Mouse (Mus musculus) urinary bladder, postnatal 14 days (tissue): ENCODE measurements around the gene Ada.
"Not testable (repeated sequence)": the region's sequence is repeated elsewhere in the genome, so short reads cannot be mapped to it uniquely, and the experiment has no call there.

Experiments used
- DNase-seq: peaks from one replicate; pipeline ENCODE4 v3.0.0; 2021; ENCODE audit warnings: low spot score

The Ada gene

GRCm38 (mm10) chr2:163696763-163697162 is 53.3 kb downstream of the Ada start:
- DNase-seq: no peak

DNA sequence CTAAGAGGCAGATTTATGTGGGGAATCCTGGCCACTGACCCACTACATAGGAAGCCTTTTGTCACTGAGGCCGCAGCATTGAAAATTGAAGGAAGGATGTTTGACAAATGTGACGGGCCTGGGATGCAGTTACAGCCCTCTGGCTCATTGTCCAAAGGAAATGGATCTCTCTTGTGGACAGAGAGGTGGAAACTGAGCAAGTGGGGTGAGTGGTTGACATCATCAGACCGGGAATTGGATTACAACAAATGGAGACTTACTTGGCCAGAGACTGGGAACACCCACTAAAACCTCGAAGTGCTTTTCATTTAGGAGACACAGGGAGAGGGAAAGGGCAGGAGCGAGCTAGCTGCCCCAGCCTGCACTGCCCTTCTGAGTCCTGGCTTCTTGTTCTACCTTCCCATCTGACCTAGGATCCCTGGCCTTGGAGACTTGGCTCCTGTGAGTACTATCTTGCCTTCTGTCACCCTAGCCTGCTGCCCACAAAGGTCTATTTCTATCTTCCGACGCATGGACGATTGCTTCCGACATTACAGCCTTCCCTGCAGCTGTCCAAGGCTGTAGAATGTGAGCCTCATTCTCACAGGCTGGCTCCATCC is 56.2 kb downstream of the Ada start:
- DNase-seq: no peak

DNA sequence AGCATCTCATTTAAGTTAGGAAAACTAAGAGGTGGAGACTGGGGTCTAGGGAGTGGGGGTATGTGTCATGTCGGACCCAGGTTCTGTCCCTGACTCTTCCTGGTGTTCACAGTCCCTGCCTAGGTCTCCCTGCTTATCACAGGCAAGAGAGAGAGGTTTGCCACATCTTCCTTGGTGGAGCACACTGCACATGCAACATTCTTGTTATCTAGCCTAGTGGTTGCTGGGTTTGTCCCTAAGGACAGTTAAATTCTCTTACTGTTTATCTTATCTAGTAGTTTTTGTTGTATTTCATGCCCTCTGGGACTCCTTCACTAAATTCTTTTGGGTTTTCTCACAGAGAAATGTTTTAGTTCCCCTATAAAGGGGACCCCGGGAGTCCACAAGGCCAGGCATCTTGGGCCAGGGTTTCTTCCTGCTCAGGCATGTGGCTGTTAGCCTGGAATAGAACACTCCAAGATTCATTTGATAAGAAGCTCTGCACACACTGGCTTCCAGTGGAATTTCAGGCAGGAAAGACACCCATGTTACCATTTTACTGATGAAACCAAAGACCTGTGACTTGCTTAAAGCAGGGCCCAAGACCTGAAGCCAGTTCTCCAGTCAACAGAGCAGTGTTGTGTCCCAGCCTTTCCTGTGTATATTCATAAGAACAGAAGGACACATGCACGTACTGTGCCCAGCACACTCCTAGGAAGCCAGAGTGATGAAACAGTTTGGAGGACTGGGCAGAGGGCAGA is 57.0 kb downstream of the Ada start:
- DNase-seq: no peak

DNA sequence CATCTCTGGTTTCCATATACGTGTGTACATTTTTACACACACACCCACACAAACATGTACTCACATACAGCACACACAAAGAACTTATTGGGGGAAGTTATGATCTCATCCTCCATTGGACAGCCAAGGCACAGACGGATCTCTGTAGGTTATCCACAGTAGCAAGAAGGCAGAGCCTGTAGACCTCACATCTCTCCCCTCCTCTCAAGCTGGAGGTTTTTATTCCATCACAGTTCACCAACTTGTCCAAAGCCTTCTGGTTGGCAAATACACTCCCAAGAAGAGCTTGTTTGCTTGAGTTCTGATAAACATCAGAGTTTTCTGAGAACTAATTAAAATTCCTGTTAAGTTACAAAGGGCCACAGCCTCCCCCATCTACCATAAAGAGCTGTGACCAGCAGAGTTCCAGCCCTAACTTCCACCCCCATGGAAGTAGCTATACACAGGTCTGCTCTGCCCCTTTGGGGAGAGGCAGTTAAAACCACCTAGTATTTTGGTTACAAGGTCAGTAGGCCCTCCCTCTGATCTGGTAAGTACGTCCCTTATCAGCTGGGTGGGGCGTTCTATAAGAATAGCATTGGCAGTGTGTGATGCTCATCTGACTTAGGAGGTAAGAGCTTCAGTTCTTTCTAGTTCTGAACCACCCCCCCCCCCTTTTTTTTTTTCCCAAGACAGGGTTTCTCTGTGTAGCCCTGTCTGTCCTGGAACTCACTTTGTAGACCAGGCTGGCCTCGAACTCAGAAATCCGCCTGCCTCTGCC is 58.0 kb downstream of the Ada start:
- no peak for DNase-seq

GRCm38 (mm10) chr2:163690409-163691304 is 59.4 kb downstream of the Ada start:
- DNase-seq: no peak

DNA sequence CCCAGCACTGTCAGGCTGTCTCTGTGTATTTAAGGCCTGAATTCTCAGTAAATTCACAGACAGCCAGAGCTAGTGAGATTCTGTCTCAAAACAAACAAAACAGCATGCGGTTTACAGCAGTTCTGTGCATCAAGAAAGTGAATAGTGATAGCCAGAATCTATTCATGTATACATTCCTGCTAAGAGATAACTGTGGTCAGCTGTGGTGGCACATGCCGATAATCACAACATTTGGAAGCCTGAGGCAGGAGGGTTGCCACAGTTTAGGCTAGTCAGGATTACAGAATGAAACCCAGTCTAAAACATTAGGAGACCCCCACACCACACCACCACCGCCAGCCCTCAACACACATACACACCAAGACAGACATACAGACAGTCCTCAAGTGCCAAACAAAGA is 60.3 kb downstream of the Ada start:
- no peak for DNase-seq

GRCm38 (mm10) chr2:163688377-163688776 is 61.7 kb downstream of the Ada start:
- not testable (repeated sequence) for DNase-seq

GRCm38 (mm10) chr2:163686886-163687285 is 63.2 kb downstream of the Ada start:
- DNase-seq: no peak

- DNase-seq: no peak
Observed at GRCm38 (mm10) chr2:163686233-163686632, 63.8 kb downstream of the Ada start.

DNA sequence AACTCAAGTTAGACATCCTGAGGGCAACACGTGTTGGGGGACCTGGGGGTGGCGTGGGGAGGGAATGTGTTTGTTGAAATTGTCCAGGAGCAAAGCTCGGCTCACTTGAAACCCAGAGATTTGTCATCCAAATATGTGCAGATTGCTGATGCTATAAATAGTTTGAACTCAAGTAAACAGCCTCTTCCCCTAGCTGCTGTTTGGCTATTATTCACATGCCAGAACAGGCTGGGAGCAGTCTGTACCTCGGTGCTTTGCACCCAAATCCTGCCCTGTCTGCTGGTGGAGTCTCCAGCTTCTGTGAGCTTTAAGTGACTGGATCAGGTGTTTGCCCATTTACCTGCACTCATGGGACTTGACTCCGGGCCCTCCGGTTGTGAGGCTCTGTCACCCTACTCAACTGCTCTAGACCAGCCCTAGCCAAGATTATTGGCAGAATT is 64.3 kb downstream of the Ada start:
- DNase-seq: peak; percentile 49

GRCm38 (mm10) chr2:163685287-163685686 is 64.8 kb downstream of the Ada start:
- no peak for DNase-seq

DNA sequence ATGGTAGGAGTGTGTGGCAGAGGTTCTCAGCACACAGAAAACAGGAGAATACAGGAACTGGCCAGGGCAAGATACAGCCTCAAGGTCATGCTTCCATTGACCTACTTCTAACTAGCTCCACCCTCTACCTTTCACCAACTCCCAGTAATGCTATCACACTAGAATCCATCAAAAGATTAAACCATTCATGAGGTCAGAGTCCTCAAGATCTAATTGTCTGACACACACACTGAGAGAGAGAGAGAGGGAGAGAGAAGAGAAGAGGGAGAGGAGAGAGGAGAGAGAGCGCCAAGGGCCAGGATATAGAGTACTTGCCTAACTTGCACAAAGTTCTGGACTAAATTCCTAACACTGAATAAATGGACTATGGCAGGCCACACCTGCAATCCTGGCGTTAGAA is 67.7 kb downstream of the Ada start:
- no peak for DNase-seq

DNA sequence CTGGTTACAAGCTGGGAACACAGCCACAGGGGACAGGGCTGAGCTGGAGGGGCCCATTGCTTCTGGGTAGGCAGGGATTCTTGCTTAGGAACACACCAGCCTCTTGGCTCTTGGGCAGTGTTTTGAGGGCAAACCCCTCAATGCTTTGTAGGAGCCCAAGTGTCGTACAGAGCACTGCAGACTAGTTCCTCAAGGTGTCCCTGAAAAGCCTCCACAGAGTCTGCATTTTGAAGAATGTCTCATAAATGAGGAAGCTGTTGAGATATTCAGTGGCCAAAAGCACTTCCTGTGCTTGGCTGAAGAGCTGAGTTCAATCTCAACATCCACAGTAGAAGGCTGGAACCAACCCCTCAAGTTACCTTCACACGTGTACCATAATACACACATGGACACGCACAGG is 73.3 kb downstream of the Ada start:
- DNase-seq: no peak
